Comparison of ENCODE assay signal across 8 mouse cellular contexts in the genomic region with DNA sequence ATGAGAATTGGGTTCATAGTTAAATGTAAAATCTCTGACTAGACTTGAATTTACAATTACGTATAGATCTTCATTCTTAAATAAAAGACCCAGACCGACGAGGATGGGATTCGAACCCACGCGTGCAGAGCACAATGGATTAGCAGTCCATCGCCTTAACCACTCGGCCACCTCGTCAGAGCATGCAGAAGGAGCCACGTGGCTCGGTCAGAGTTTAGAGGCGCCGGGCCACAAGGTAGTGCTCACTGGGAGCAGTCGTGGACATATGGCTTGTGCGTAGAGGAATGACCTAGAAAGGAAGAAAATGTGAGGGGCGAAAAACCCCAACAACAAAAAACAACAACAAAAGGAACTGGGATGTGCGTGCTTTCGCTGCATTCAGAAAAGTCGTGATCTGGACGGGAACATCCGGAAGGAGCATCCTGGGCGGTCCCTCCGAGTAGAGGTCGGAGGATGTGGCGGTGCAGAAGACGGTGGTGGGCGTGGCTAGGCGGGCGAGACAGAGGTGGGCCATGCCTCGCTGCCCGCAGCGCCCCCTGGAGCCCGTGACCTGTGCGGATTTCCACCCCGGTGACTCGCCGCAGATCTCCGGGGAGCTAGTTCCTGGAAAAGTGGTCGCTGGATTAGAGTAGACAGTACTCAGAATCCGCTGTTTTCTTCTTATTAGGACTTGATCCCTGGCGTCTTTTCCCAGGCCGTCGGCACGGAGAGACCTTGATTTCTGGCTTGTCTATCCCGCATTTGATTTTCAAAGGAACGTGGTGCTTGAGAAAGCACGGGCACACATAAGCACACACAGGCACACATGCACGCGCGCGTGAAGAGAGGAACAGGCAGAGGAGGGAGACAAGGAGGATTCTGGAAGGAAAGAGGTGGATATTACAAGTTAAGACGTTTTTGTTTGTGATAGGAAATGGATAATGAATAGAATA. TPM values are rescaled to one million over a fixed set of nuclear protein-coding genes. Genes with fewer than 3 reads are reported as not detected.
A peak's percentile ranks its signal among the peaks of the same experiment; 100 is the strongest.
DNase-seq lines count a peak whose midpoint lies in the region; ATAC-seq lines count a peak whose summit lies in the region.

No protein-coding gene starts in this region.

- H3K9me3 ChIP-seq in hindbrain, embryonic 14.5 days (ENCODE audit: control insufficient read depth, low read length), result no peaks in the 10 kb centered on the region

- H3K4me3 ChIP-seq in hindbrain, embryonic 14.5 days (replicated peaks; ENCODE audit: low read length), result peak overlapping the region; percentile 52

- ATAC-seq in hindbrain, embryonic 14.5 days (ENCODE audit: low FRiP score), result peak; percentile 96

- WGBS in hindbrain, embryonic 14.5 days, result under 1% methylated on average over 52 of the region's 52 CpGs

- H3K4me1 ChIP-seq in hindbrain, embryonic 14.5 days (replicated peaks; ENCODE audit: control insufficient read depth, insufficient read depth, low read length), result no peaks in the 10 kb centered on the region

- peak; percentile 97 for DNase-seq in R1 (ENCODE audit: low read depth, low spot score)
- DNase-seq in cerebellum, postnatal 25 days, result peak; percentile 71 to 82
- DNase-seq in frontal cortex, postnatal 25 days (ENCODE audit: low spot score in 2 of 2), result peak; percentile 89 to 90
- peak; percentile 90 for DNase-seq in hindbrain, embryonic 14.5 days (ENCODE audit: low spot score)
- DNase-seq in layer of hippocampus, postnatal 36 days, result peak; percentile 89 to 90
- peak; percentile 91 for DNase-seq in lung, postnatal 25 days (ENCODE audit: low spot score)
- peak; percentile 72 for DNase-seq in retina, adult 2 months (ENCODE audit: low read depth, low spot score)
- DNase-seq in thymus, postnatal 25 days, result peak; percentile 95

- peak overlapping the region; percentile 68 for H3K9ac ChIP-seq in hindbrain, embryonic 14.5 days

- H3K36me3 ChIP-seq in hindbrain, embryonic 14.5 days (replicated peaks; ENCODE audit: control insufficient read depth, insufficient read depth), result no peaks in the 10 kb centered on the region

- peak overlapping the region; percentile 81 for H3K27ac ChIP-seq in hindbrain, embryonic 14.5 days

- H3K4me2 ChIP-seq in hindbrain, embryonic 14.5 days (replicated peaks), result peak overlapping the region; percentile 66

- H3K27me3 ChIP-seq in hindbrain, embryonic 14.5 days (ENCODE audit: control insufficient read depth, insufficient read depth, low read length), result no peaks in the 10 kb centered on the region

RNA-seq across cellular contexts. Expression of a gene that starts 7.8 kb away (rescaled TPM):
- 1.8 and 2.5 TPM in 2 replicates for polyA plus RNA-seq in hindbrain, embryonic 14.5 days (2014; fragmentation: Nextera tagmentation; extraction: Ambion mirVana)
- 10 to 100 TPM; 12.5 to 16.9 TPM for total RNA-seq in layer of hippocampus, postnatal 36 days (2021)

RNA-seq across cellular contexts. Expression of a gene that starts 8.1 kb away (rescaled TPM):
- 4.4 and 5.3 TPM in 2 replicates for polyA plus RNA-seq in hindbrain, embryonic 14.5 days (2014; fragmentation: Nextera tagmentation; extraction: Ambion mirVana)
- 10 to 100 TPM; 13.7 to 21.6 TPM for total RNA-seq in layer of hippocampus, postnatal 36 days (2021)

RNA-seq across cellular contexts. Expression of a gene that starts 9.7 kb away (rescaled TPM):
- polyA plus RNA-seq in hindbrain, embryonic 14.5 days (2014; fragmentation: Nextera tagmentation; extraction: Ambion mirVana), result 6.0 and 6.2 TPM in 2 replicates
- total RNA-seq in layer of hippocampus, postnatal 36 days (2021), result 10 to 100 TPM; 72.6 to 72.8 TPM

RNA-seq across cellular contexts. Expression of a gene that starts 15.2 kb away (rescaled TPM):
- 1.5 and 1.6 TPM in 2 replicates for polyA plus RNA-seq in hindbrain, embryonic 14.5 days (2014; fragmentation: Nextera tagmentation; extraction: Ambion mirVana)
- total RNA-seq in layer of hippocampus, postnatal 36 days (2021), result 10 to 100 TPM; 30.5 to 35.2 TPM

RNA-seq across cellular contexts. Expression of a gene that starts 15.5 kb away (rescaled TPM):
- polyA plus RNA-seq in hindbrain, embryonic 14.5 days (2014; fragmentation: Nextera tagmentation; extraction: Ambion mirVana), result 8.0 TPM in 1 of 2 replicates, not detected in the other
- total RNA-seq in layer of hippocampus, postnatal 36 days (2021), result 10 to 100 TPM; 11.4 to 25.4 TPM

Comparison
In these comparisons a context has a peak if more than half of its experiments do, and no peak if none do; other contexts are left out.
1. Peak in every context shown above with its lines: DNase-seq, ATAC-seq, H3K4me3 ChIP-seq and H3K27ac ChIP-seq.